Mouse (Mus musculus) gastrocnemius, postnatal 36 days (tissue): ENCODE data around the gene Lrguk. TPM values are rescaled to one million over a fixed set of nuclear protein-coding genes. Genes with fewer than 3 reads are reported as not detected.
A peak's percentile ranks its signal among the peaks of the same experiment; 100 is the strongest.

Experiments used
- DNase-seq, 2 experiments: peaks; one replicate each; pipeline ENCODE4 v3.0.0; 2022
- intact Hi-C: fragments of 180-260 bp; cut with DNase I; formaldehyde crosslinking; loops from one replicate; pipeline ENCODE4 v1.15.1; 2025
- total RNA-seq, 2 experiments: library from RNA; stranded (reverse); gene quantifications; 2 replicates each; pipeline ENCODE4 v1.2.3; 2021

Gene Lrguk
- total RNA-seq, 2 experiments from 2014 or later: 0.03 TPM; not detected in 1

DNA sequence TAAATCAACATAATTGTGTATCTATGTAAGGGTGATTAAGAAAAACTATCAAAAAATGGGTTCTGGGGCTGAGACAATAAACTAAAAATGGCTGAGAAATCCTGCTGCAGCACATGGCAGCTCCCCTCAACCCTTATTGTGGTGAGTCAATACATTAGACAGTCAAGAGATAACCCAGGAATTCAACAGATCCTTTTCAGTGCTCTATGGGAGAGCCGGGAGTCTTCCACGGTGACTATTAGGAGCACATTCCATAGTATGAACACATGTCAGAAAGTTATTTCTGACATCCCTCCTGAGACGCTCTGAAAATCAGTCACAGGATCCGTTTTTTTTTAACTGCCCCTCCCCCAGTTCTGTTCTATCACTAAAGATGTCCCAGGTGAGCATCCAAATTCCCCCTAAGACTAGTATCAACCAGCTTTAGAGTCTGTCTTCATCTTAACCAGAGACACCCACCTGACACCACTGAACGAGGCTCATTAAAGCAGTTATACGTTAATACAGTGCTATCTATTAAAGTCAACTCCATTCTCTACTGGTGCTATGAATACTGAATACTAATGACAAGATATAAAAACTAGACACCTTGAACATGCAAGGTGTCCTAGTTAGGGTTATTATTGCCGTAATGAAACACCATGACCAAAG is 141.7 kb downstream of the Lrguk start:
- intact Hi-C loops: no loop called here
- no peak for DNase-seq

GRCm38 (mm10) chr6:34171748-34172457 is 142.7 kb downstream of the Lrguk start:
- intact Hi-C loops: no loop called here
- no peak for DNase-seq

DNA sequence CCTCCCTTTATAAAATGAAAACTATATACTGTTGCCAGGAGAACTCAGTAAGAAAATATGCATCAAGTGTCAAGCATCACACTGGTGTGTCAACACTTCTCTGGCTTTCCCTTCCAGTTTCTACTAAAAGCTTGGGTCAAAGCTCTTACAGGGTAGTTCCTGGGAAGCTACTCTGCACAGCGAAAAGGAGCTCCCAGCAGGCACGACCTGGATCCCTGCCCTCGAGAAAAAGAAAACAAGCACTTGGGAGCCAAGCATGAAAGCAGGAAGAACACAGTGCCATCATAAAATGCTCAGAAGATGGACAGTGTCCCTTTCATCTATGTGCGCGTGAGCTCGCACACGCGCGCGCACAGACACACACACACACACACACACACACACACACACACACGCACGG is 144.0 kb downstream of the Lrguk start:
- intact Hi-C loops: no loop called here
- no peak for DNase-seq

DNA sequence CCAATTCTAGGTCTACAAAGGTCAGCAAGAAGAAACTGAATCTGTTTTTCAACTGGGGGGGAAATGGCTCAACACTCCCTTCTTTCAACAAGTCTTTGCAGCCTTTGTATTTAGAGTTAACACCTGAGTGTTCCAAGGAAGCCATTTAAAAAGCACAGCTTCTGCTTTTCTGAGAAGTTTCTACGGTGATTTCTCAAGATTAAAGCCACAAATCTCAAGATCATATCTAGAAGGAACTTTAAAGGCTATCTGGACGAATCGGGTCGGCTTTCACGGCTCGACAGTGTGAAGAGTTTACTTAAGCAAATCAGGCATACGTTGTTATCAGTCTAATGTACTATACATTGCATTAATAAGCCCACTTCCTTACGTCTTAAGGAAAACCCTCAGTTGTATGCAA is 145.5 kb downstream of the Lrguk start:
- no peak for DNase-seq
- intact Hi-C loops: no loop called here

- intact Hi-C loops: no loop called here
- no peak for DNase-seq
Measured at GRCm38 (mm10) chr6:34176111-34176863, 147.0 kb downstream of the Lrguk start.

- intact Hi-C loops: no loop called here
- DNase-seq: peak; percentile 79 to 91
Measured at GRCm38 (mm10) chr6:34176864-34177247, 147.6 kb downstream of the Lrguk start, which contains the start of gene Slc35b4. Slc35b4 (minus strand) TSS chr6:34177111.

DNA sequence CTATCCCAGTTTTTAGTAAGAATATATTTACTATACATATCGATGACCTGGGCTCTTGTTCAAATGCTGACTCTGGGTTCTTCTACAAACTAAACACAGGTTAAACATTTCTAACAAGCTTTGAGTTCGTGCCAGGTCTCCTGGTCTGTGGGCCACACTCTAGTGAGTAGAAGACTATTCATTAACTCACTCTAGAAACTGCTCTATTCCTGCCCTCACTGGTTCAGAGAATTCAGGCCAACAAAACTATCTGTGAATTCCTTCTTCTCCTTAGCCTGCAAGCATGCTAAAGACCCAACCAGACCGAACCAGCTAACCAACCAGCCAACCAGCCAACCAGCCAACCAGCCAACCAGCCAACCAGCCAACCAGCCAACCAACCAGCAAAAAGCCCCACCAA is 149.8 kb downstream of the Lrguk start:
- no peak for DNase-seq
- intact Hi-C loops: no loop called here

DNA sequence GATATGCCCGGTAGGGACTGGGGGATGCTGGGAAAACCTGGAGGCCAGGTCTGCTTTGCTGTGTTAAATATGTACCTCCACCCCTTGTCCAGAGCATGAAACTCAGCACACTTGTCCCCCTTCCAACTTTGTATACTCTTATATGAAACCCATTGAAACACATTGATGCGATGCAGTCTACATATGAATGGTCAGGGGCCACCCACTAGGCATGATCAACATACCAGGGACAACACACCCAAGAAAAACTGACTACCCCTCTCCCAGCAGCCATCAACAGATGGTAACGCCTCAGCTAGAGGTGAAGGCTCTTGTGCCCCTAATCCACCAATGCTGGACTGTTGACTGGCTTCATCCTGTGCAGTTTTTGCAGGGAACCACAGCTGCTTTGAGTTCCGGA is 150.7 kb downstream of the Lrguk start:
- intact Hi-C loops: no loop called here
- DNase-seq: no peak

DNA sequence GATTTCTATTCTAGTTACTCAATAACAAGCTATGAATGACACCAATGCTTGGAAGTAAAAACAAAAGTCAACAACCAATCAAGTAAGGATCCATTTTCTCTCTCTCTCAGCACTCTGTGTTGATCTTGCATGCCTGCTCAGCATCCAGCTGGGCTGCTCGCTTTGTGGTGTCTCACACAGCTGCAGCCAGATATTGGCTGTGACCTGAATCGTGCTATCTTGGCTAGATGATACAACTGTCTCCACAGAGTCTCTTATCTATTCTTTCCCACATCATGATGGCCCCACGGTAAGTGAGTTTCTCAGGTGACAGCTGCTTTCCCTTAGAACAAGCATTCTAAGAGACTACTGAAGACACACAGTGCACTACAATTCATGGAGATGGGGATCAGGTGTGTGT is 152.7 kb downstream of the Lrguk start:
- no peak for DNase-seq
- intact Hi-C loops: no loop called here

GRCm38 (mm10) chr6:34183326-34183725 is 154.1 kb downstream of the Lrguk start:
- intact Hi-C loops: no loop called here
- no peak for DNase-seq

Other genes with a start within 250 kb of the Lrguk start
- 1 to 10 TPM; 5.6 to 5.8 TPM for gene Slc35b4, start 147.7 kb downstream of the Lrguk start, total RNA-seq